Mouse (Mus musculus): ENCODE measurements around the gene Nln. TPM values are rescaled to one million over a fixed set of nuclear protein-coding genes. Genes with fewer than 3 reads are reported as not detected.

The Nln gene
- total and polyA plus RNA-seq, 3 experiments, result 15.4 to 229 (median 16.1) TPM

DNA sequence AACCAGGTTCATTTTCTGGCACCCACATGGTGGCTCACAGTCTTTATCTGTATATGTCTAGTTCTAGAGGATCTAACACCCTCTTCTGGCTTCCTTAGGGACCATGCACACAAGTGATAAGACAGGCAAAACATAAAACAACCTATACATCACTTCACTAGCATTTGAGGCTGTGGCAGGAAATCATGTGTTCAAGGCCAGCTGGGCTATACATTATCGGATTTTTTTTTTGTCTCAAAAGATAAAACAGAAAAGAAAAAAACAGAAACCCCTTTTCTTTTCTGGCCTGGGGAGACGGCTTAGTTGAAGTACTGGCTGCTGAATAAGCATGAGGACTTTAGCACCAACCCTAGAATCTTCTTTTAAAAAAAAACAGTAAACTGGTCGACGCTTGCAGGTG lies 64.3 kb downstream of the Nln start (continued):
- no peak for TF ChIP-seq GABPA (IDR thresholded peaks at IDR 0.05; ENCODE audit: low read depth, low read length)
- TF ChIP-seq NRF1 (IDR thresholded peaks at IDR 0.05; ENCODE audit: insufficient read depth, low read depth, low read length, poor library complexity, severe bottlenecking), result no peak
- TF ChIP-seq MXI1 (IDR thresholded peaks at IDR 0.05; ENCODE audit: low read depth, low read length), result peak; percentile 88
- no peak for TF ChIP-seq CHD2 (IDR thresholded peaks at IDR 0.05; ENCODE audit: low read length)
- no peak for TF ChIP-seq USF2 (IDR thresholded peaks at IDR 0.05; ENCODE audit: borderline replicate concordance in 1 of 2, insufficient read depth in 1 of 2, low read depth in 1 of 2, low read length in 2 of 2)
- TF ChIP-seq KAT2A (conservative IDR thresholded peaks at IDR 0.05; ENCODE audit: low read depth, low read length), result no peak
- no peak for TF ChIP-seq POLR2AphosphoS5 (IDR thresholded peaks at IDR 0.05; ENCODE audit: borderline replicate concordance, low read depth, low read length)
- TF ChIP-seq MYB (IDR thresholded peaks at IDR 0.05; ENCODE audit: low read depth, low read length), result peak; percentile 64
- TF ChIP-seq ELF1 (IDR thresholded peaks at IDR 0.05; ENCODE audit: low read depth, low read length), result no peak
- TF ChIP-seq HCFC1 (IDR thresholded peaks at IDR 0.05; ENCODE audit: low read depth, low read length), result peak; percentile 43; the same call in 1 of the 2 replicates
- TF ChIP-seq ZMIZ1 (IDR thresholded peaks at IDR 0.05; ENCODE audit: low read depth, low read length), result no peak
- TF ChIP-seq NELFE (IDR thresholded peaks at IDR 0.05; ENCODE audit: low read depth, low read length), result no peak
- peak; percentile 93 for TF ChIP-seq BHLHE40 (IDR thresholded peaks at IDR 0.05; ENCODE audit: borderline replicate concordance, low read depth, low read length)
- TF ChIP-seq MEF2A (IDR thresholded peaks at IDR 0.05; ENCODE audit: extremely low read depth, insufficient replicate concordance, low read depth, low read length, poor library complexity, severe bottlenecking), result no peak
- peak; percentile 100 for TF ChIP-seq ETS1 (IDR thresholded peaks at IDR 0.05; ENCODE audit: low read depth, low read length)
- 0 out of 2 replicates have a peak, but pooled peaks have one; percentile 12 for TF ChIP-seq TBP (IDR thresholded peaks at IDR 0.05; ENCODE audit: low read depth, low read length)

DNA sequence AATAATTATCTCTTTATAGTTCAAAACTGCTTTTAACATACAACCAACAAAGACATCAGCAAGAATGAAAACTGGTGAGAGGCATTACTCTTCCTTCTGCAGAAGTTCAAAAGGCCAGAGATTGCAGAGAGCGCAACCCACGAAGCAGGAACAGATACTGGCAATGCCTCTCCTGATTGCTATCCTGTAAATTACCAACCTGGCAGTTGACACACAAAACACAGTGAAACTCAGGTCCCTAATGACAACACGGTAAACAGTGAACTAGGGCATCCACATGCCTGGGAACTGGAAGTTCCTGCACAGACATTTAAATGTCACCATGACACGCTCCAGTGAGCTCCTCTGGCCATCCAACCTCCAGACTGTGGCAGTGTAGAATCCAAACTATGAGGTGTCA lies 65.1 kb downstream of the Nln start:
- no peak overlapping the region for H3K4me3 ChIP-seq (ENCODE audit: control insufficient read depth in 1 of 2, insufficient read depth in 1 of 2, low read depth in 2 of 2, low read length in 2 of 2)
- H3K4me1 ChIP-seq (ENCODE audit: control insufficient read depth in 1 of 2, insufficient read depth in 2 of 2, low read length in 2 of 2), result peaks cover 26 to 38% of the 10 kb centered on the region in 2 experiments
- H3K79me2 ChIP-seq (ENCODE audit: control insufficient read depth, insufficient read depth, low read length, poor library complexity), result no peaks in the 10 kb centered on the region
- peaks cover 0 to 42% of the 10 kb centered on the region in 2 experiments; a peak in 3 of 4 replicates for H3K36me3 ChIP-seq (ENCODE audit: control insufficient read depth in 1 of 2, insufficient read depth in 2 of 2, low read length in 2 of 2)
- peak; percentile 41 for DNase-seq (ENCODE audit: low read depth, low spot score)
- no peak for TF ChIP-seq POLR2AphosphoS2 (IDR thresholded peaks at IDR 0.05; ENCODE audit: low read length)
- 0 out of 2 replicates have a peak, but pooled peaks have one; percentile 10 for TF ChIP-seq TCF12 (IDR thresholded peaks at IDR 0.05; ENCODE audit: low read depth, low read length)
- peak overlapping the region; percentile 68 for H3K27ac ChIP-seq (ENCODE audit: control insufficient read depth, low read depth, low read length)
- H3K9me3 ChIP-seq (replicated peaks; ENCODE audit: insufficient read depth, low read length), result no peaks in the 10 kb centered on the region
- H3K9ac ChIP-seq (ENCODE audit: control insufficient read depth, low read depth, low read length, poor library complexity, severe bottlenecking), result no peak overlapping the region
- no peaks in the 10 kb centered on the region for H3K27me3 ChIP-seq (ENCODE audit: control insufficient read depth in 1 of 2, insufficient read depth in 2 of 2, low read length in 2 of 2)

All from MEL (cell line).